Mouse (Mus musculus) cerebellum, adult 2 months (tissue): ENCODE results near the gene Mfap4.

Source experiments
- CTCF ChIP-seq: fragments of 200-500 bp; IDR thresholded peaks from 2 replicates; pipeline ENCODE4 v1.5.1; 2011; ENCODE audit warnings: low read depth, mild to moderate bottlenecking, control low read depth, low read length, moderate library complexity, borderline replicate concordance; ENCODE audit not compliant: insufficient read depth
- POLR2A ChIP-seq: fragments of 200-500 bp; IDR thresholded peaks from 2 replicates; pipeline ENCODE4 v1.6.1; 2011; ENCODE audit warnings: low read length, control low read depth, borderline replicate concordance; ENCODE audit not compliant: insufficient read depth

- TF ChIP-seq CTCF (no peak), POLR2A (no peak)
These were observed 997 bp upstream of the Mfap4 start for GRCm38 (mm10) chr11:61484256-61484612.
